Mouse (Mus musculus) urinary bladder, postnatal 10 days (tissue): ENCODE results near the gene Arhgef25.

Experiments used
- DNase-seq: peaks from one replicate; pipeline ENCODE4 v3.0.0; 2022; ENCODE audit warnings: low spot score

The Arhgef25 gene

GRCm38 (mm10) chr10:127189651-127190381, at the start of gene Arhgef25:
TSS of gene Arhgef25 (minus strand) at chr10:127190083.
- DNase-seq = no peak

- DNase-seq = no peak
These were observed 48.5 kb upstream of the Arhgef25 start for GRCm38 (mm10) chr10:127238241-127238824.

GRCm38 (mm10) chr10:127236541-127236940, 46.7 kb upstream of the Arhgef25 start:
- DNase-seq = no peak

GRCm38 (mm10) chr10:127233141-127233540, 43.3 kb upstream of the Arhgef25 start:
- no peak for DNase-seq

- no peak for DNase-seq
These were observed 41.9 kb upstream of the Arhgef25 start for GRCm38 (mm10) chr10:127231741-127232140.

- no peak for DNase-seq
These were observed 40.8 kb upstream of the Arhgef25 start for GRCm38 (mm10) chr10:127230693-127231092.

GRCm38 (mm10) chr10:127228897-127229296, 39.0 kb upstream of the Arhgef25 start:
- no peak for DNase-seq

- no peak for DNase-seq
These were observed 37.3 kb upstream of the Arhgef25 start for GRCm38 (mm10) chr10:127227163-127227562.

GRCm38 (mm10) chr10:127226318-127226895, 36.5 kb upstream of the Arhgef25 start:
- DNase-seq = no peak

GRCm38 (mm10) chr10:127225732-127226131, 35.8 kb upstream of the Arhgef25 start:
- DNase-seq = no peak

- DNase-seq = no peak
These were observed 35.3 kb upstream of the Arhgef25 start for GRCm38 (mm10) chr10:127225213-127225612.

- no peak for DNase-seq
These were observed 28.5 kb upstream of the Arhgef25 start for GRCm38 (mm10) chr10:127218339-127218738.

GRCm38 (mm10) chr10:127217177-127217576, 27.3 kb upstream of the Arhgef25 start:
- no peak for DNase-seq

GRCm38 (mm10) chr10:127216456-127216855, 26.6 kb upstream of the Arhgef25 start:
- no peak for DNase-seq

- no peak for DNase-seq
These were observed 24.5 kb upstream of the Arhgef25 start for GRCm38 (mm10) chr10:127214422-127214803.

GRCm38 (mm10) chr10:127213704-127214421, 24.0 kb upstream of the Arhgef25 start:
- DNase-seq = no peak

- DNase-seq = no peak
These were observed 23.4 kb upstream of the Arhgef25 start for GRCm38 (mm10) chr10:127213272-127213671.

- DNase-seq = peak; percentile 67
These were observed 21.6 kb upstream of the Arhgef25 start, which contains the start of gene Pip4k2c for GRCm38 (mm10) chr10:127211414-127211854. TSS of gene Pip4k2c (minus strand) at chr10:127211585.

- DNase-seq = no peak
These were observed 21.1 kb upstream of the Arhgef25 start for GRCm38 (mm10) chr10:127210961-127211405.

- no peak for DNase-seq
These were observed 20.2 kb upstream of the Arhgef25 start for GRCm38 (mm10) chr10:127209928-127210570.

GRCm38 (mm10) chr10:127208921-127209320, 19.0 kb upstream of the Arhgef25 start:
- no peak for DNase-seq

GRCm38 (mm10) chr10:127205373-127205772, 15.5 kb upstream of the Arhgef25 start:
- no peak for DNase-seq
